Mouse (Mus musculus) kidney, adult 2 months (tissue): ENCODE results near the gene Hyou1. TPM values are rescaled to one million over a fixed set of nuclear protein-coding genes. Genes with fewer than 3 reads are reported as not detected.

ENCODE experiments used
- DNase-seq: peaks from one replicate; pipeline ENCODE4 v3.0.0; 2021
- H3K27ac ChIP-seq: fragments of 200-500 bp; 2 replicates; pipeline ENCODE4 v1.5.1; 2012; ENCODE audit warnings: low read depth, low read length, control low read depth, inconsistent platforms; ENCODE audit not compliant: insufficient read depth
- H3K27me3 ChIP-seq: fragments of 200-500 bp; replicated peaks from 2 replicates; pipeline ENCODE4 v1.6.1; 2012; ENCODE audit warnings: mild to moderate bottlenecking, moderate library complexity, low read length, inconsistent platforms; ENCODE audit not compliant: control insufficient read depth, insufficient read depth
- H3K36me3 ChIP-seq: fragments of 200-500 bp; 2 replicates; pipeline ENCODE4 v1.6.1; 2012; ENCODE audit warnings: mild to moderate bottlenecking, moderate library complexity, low read length, inconsistent platforms; ENCODE audit not compliant: control insufficient read depth, insufficient read depth
- H3K4me1 ChIP-seq: fragments of 200-500 bp; 2 replicates; pipeline ENCODE4 v1.6.1; 2011; ENCODE audit warnings: low read length; ENCODE audit not compliant: control insufficient read depth, insufficient read depth
- H3K4me3 ChIP-seq: fragments of 200-500 bp; 2 replicates; pipeline ENCODE4 v1.5.1; 2011; ENCODE audit warnings: mild to moderate bottlenecking, low read depth, low read length, control low read depth; ENCODE audit not compliant: insufficient read depth
- CTCF ChIP-seq: fragments of 200-500 bp; conservative IDR thresholded peaks from 2 replicates; pipeline ENCODE4 v1.5.1; 2011; ENCODE audit warnings: low read depth, mild to moderate bottlenecking, control low read depth, low read length, moderate library complexity, mixed read lengths; ENCODE audit not compliant: insufficient read depth, insufficient read length
- POLR2A ChIP-seq: fragments of 200-500 bp; IDR thresholded peaks from one replicate; pipeline ENCODE4 v1.6.1; 2011; ENCODE audit warnings: low read depth, low read length, control low read depth
- WGBS: fragments of 180-500 bp; shearing (Covaris S2); methylation state at CpG from one replicate; pipeline ENCODE4 v1.1.7; 2018; 5-methylcytosine and 5-hydroxymethylcytosine counted together
- polyA plus RNA-seq: library from polyadenylated mRNA; depleted of rRNA; stranded (reverse); fragments of >200 nt; gene quantifications from 2 replicates; pipeline ENCODE4 v1.2.3, GENCODE M21; 2012

Gene Hyou1
- polyA plus RNA-seq, 1 experiment = 42.3 TPM

- Histone ChIP-seq H3K27ac (no peak overlapping the region), H3K36me3 (no peaks in the 10 kb centered on the region), H3K4me1 (peaks cover 14% of the 10 kb centered on the region; the same call in 1 of the 2 replicates), H3K4me3 (peak overlapping the region; percentile 85; the same call in 1 of the 2 replicates), H3K27me3 (no peaks in the 10 kb centered on the region)
- no peak for TF ChIP-seq POLR2A
- no peak for TF ChIP-seq CTCF
- DNase-seq = no peak
- 81% methylated on average over 5 of the region's 5 CpGs for WGBS
These were observed 1.0 kb upstream of the Hyou1 start for GRCm38 (mm10) chr9:44378153-44378730.

- no peak for TF ChIP-seq CTCF
- no peak for TF ChIP-seq POLR2A
- Histone ChIP-seq H3K4me1 (peaks cover 9% of the 10 kb centered on the region; the same call in 1 of the 2 replicates), H3K27ac (peak overlapping the region; percentile 49), H3K4me3 (peak overlapping the region; percentile 86), H3K36me3 (peaks cover under 1% of the 10 kb centered on the region; the same call in 1 of the 2 replicates), H3K27me3 (no peaks in the 10 kb centered on the region)
- 2% methylated on average over 15 of the region's 15 CpGs for WGBS
- no peak for DNase-seq
These were observed 572 bp downstream of the Hyou1 start for GRCm38 (mm10) chr9:44379862-44380261.

GRCm38 (mm10) chr9:44384596-44384995 is 5.3 kb downstream of the Hyou1 start:
- Histone ChIP-seq H3K4me1 (peaks cover 9% of the 10 kb centered on the region; the same call in 1 of the 2 replicates), H3K27me3 (no peaks in the 10 kb centered on the region), H3K27ac (no peak overlapping the region), H3K4me3 (no peak overlapping the region), H3K36me3 (peaks cover 10% of the 10 kb centered on the region)
- TF ChIP-seq POLR2A (no peak), CTCF (no peak)
- WGBS = 88% methylated on average over 13 of the region's 13 CpGs
- no peak for DNase-seq

- H3K4me3 ChIP-seq = no peak overlapping the region
- TF ChIP-seq POLR2A (no peak), CTCF (no peak)
- no peaks in the 10 kb centered on the region for H3K27me3 ChIP-seq
- H3K27ac ChIP-seq = no peak overlapping the region
- H3K4me1 ChIP-seq = no peaks in the 10 kb centered on the region
- 65% methylated on average over 3 of the region's 3 CpGs for WGBS
- H3K36me3 ChIP-seq = peaks cover 11% of the 10 kb centered on the region
- DNase-seq = peak; percentile 76
These were observed 7.9 kb downstream of the Hyou1 start for GRCm38 (mm10) chr9:44387221-44387620.

- H3K27me3 ChIP-seq = no peaks in the 10 kb centered on the region
- 48% methylated on average over 8 of the region's 8 CpGs for WGBS
- peak; percentile 65 for DNase-seq
- H3K36me3 ChIP-seq = peaks cover 11% of the 10 kb centered on the region
- no peak overlapping the region for H3K27ac ChIP-seq
- H3K4me1 ChIP-seq = no peaks in the 10 kb centered on the region
- H3K4me3 ChIP-seq = no peak overlapping the region
- no peak for TF ChIP-seq POLR2A
- TF ChIP-seq CTCF = peak; percentile 83
These were observed 10.0 kb downstream of the Hyou1 start for GRCm38 (mm10) chr9:44389273-44389672.

- Histone ChIP-seq H3K27ac (no peak overlapping the region), H3K36me3 (peaks cover 4% of the 10 kb centered on the region; the same call in 1 of the 2 replicates), H3K4me3 (no peak overlapping the region), H3K27me3 (no peaks in the 10 kb centered on the region), H3K4me1 (peaks cover 3% of the 10 kb centered on the region; the same call in 1 of the 2 replicates)
- 17% methylated on average over 4 of the region's 4 CpGs for WGBS
- TF ChIP-seq POLR2A (no peak), CTCF (peak; percentile 74)
- DNase-seq = peak; percentile 78
These were observed 12.2 kb downstream of the Hyou1 start for GRCm38 (mm10) chr9:44391466-44391865.

- peak; percentile 99 for DNase-seq
- WGBS = under 1% methylated on average over 43 of the region's 43 CpGs
- H3K27ac ChIP-seq = peak within 1 kb of the TSS; percentile 83
These were observed 17.6 kb downstream of the Hyou1 start, which contains the start of gene Slc37a4 for GRCm38 (mm10) chr9:44396684-44397411. Gene Slc37a4 (plus strand): TSS chr9:44396852.

More at GRCm38 (mm10) chr9:44396684-44397411, 17.6 kb downstream of the Hyou1 start, which contains the start of gene Slc37a4:
- H3K36me3 ChIP-seq = peaks cover 4% of the 10 kb centered on the region; the same call in 1 of the 2 replicates
- peak within 1 kb of the TSS; percentile 83 for H3K4me3 ChIP-seq
- H3K27me3 ChIP-seq = no peaks in the 10 kb centered on the region
- TF ChIP-seq CTCF (no peak), POLR2A (peak; percentile 80)
- H3K4me1 ChIP-seq = peaks cover 10% of the 10 kb centered on the region; the same call in 1 of the 2 replicates
